Mouse (Mus musculus) CD4-positive, CD25-positive, alpha-beta regulatory T cell, adult 4 months (primary cell): ENCODE results near the gene Fthl17e. TPM values are rescaled to one million over a fixed set of nuclear protein-coding genes. Genes with fewer than 3 reads are reported as not detected.
"Not testable (repeated sequence)": the region's sequence is repeated elsewhere in the genome, so short reads cannot be mapped to it uniquely, and the experiment has no call there.

Experiments
- ATAC-seq: one replicate; pipeline ENCODE4 v1.8.0; 2017
- polyA plus RNA-seq, 2 experiments: library from polyadenylated mRNA; unstranded; fragments of 100-300 nt; shearing (Covaris generic); gene quantifications; one replicate each; pipeline ENCODE4 v1.2.1; 2017

The Fthl17e gene
- not detected for polyA plus RNA-seq

DNA sequence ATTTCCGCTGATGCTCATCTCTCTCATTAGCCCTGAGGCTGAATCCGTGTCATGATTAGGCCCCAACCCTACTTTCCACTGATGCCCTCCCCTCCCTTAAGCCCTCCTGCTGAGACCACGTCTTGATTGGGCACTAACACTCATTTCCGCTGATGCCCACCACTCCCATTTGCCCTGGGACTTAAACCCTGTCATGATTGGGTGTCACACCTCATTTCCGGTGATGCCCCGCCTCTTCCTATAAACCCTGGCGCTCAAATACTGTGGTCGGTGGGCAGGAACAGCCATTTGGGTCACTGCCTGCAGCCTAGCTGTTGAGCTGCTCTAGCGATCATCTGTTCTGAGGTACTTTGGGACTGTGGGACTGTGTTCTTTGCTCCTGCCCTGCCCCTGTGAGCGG lies at the start of gene Fthl17e:
Gene Fthl17e, plus strand, starts transcription at position 301 of the 400 bp plus-strand sequence.
- ATAC-seq, result not testable (repeated sequence)

DNA sequence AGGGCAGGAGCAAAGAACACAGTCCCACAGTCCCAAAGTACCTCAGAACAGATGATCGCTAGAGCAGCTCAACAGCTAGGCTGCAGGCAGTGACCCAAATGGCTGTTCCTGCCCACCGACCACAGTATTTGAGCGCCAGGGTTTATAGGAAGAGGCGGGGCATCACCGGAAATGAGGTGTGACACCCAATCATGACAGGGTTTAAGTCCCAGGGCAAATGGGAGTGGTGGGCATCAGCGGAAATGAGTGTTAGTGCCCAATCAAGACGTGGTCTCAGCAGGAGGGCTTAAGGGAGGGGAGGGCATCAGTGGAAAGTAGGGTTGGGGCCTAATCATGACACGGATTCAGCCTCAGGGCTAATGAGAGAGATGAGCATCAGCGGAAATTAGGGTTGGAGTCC lies 46.6 kb upstream of the Fthl17e start, which contains the start of gene Fthl17d:
Gene Fthl17d, minus strand, starts transcription at position 101 of the 400 bp plus-strand sequence.
- ATAC-seq, result not testable (repeated sequence)

DNA sequence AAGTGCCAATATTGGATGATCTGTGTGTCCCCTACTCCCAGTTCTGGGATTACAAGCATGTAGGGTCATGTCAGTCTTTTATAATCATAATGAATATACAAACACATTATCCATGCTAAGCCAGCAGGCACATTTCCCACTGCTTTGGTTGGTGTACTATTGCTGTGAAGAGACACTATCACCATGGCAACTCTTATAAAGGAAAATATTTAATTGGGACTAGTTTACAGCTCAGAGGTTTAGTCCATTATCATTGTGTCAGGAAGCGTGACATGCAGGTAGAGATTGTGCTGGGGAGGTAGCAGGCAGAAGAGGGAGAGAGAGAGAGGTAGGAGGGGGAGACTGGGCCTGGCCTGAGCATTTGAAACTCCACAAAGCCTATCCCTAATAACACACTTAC lies 17.2 kb upstream of the Fthl17e start:
- no peak for ATAC-seq

DNA sequence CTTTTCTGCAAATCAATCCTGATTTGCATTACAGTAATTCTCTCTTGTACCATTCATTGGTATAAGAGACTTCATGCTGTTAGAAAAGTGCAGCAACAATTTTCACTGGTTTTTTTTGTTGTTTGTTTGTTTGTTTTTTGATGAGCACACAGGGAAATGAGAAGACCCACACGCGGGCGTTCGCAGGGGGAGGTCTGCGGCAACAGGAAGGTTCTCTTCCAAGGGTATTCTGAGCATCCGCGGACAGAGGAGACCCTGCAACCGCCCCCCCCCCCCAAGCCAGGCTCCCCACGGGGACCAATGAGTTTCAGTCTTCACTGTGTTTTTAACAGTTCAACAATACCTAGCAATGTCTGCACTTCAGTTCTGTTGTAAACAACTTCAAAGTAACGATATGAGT lies 13.8 kb upstream of the Fthl17e start:
- no peak for ATAC-seq

DNA sequence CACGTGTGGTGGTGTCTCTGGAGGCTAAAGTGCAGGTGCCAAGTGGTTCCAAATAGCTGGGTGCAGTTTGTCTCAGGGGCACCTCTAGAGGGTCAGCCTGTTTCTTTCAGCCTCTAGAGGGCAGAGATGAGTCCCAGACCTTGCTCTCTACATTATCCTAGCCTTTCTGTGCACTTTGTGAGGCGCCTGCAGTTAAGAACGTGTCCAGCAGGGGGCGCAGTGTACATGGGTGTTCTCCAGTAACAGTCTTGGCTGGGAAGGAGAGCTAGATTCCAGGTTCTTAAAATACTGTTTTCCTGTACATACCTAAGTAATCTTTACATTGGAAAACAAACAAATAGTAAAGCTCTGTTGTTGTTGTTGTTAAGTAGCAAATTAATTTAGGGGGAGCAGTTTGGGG lies 8.3 kb downstream of the Fthl17e start:
- not testable (repeated sequence) for ATAC-seq

DNA sequence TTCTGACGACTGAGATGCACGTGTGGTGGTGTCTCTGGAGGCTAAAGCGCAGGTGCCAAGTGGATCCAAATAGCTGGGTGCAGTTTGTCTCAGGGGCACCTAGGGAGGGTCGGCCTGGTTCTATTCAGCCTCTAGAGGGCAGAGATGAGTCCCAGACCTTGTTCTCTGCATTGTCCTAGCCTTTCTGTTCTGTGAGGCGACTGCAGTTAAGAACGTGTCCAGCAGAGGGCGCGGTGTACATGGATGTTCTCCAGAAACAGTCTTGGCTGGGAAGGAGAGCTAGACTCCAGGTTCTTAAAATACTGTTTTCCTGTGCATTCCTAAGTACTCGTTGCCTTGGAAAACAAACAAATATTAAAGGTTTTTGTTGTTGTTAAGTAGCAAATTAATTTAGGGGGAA lies 27.7 kb downstream of the Fthl17e start:
- peak; percentile 74 for ATAC-seq

DNA sequence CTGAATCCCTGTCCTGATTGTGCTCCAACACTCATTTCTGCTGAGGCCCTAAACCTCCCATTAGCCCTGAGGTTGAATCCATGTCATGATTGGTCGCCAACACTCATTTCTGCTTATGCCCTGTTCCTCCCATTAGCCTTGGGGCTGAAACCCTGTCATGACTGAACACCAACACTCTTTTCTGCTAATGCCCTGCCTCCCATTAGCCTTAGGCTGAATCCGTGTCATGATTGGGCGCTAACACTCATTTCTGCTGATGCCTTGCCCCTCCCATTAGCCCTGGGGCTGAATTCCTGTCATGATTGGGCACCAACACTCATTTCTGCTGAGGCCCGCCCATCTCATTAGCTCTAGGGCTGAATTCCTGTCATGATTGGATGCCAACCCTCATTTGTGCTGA lies 28.8 kb downstream of the Fthl17e start:
- no peak for ATAC-seq

DNA sequence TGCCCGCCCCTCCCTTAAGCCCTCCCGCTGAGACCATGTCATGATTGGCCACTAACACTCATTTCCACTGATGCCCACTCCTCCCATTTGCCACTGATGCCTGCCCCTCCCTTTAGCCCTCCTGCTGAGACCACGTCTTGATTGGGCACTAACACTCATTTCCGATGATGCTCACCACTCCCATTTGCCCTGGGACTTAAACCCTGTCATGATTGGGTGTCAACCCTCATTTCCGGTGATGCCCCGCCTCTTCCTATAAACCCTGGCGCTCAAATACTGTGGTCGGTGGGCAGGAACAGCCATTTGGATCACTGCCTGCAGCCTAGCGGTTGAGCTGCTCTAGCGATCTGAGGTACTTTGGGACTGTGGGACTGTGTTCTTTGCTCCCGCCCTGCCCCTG lies 29.4 kb downstream of the Fthl17e start, which contains the start of gene Fthl17f:
Gene Fthl17f, plus strand, starts transcription at position 301 of the 400 bp plus-strand sequence.
- not testable (repeated sequence) for ATAC-seq

DNA sequence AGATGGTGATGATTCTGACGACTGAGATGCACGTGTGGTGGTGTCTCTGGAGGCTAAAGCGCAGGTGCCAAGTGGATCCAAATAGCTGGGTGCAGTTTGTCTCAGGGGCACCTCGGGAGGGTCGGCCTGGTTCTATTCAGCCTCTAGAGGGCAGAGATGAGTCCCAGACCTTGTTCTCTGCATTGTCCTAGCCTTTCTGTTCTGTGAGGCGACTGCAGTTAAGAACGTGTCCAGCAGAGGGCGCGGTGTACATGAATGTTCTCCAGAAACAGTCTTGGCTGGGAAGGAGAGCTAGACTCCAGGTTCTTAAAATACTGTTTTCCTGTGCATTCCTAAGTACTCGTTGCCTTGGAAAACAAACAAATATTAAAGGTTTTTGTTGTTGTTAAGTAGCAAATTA lies 44.4 kb downstream of the Fthl17e start:
- peak; percentile 61 for ATAC-seq

Other genes with a start within 250 kb of the Fthl17e start
- not detected for gene Ssxb5, start 229.8 kb upstream of the Fthl17e start, polyA plus RNA-seq
- gene Gm6592, start 189.5 kb upstream of the Fthl17e start, polyA plus RNA-seq, result not detected
- not detected for gene Gm5751, start 159.2 kb upstream of the Fthl17e start, polyA plus RNA-seq
- gene B630019K06Rik, start 141.1 kb upstream of the Fthl17e start, polyA plus RNA-seq, result under 1 TPM; 0.12 to 0.23 TPM
- not detected for gene Fthl17b, start 70.5 kb upstream of the Fthl17e start, polyA plus RNA-seq
- not detected for gene Fthl17c, start 56.9 kb upstream of the Fthl17e start, polyA plus RNA-seq
- not detected for gene Fthl17d, start 46.7 kb upstream of the Fthl17e start, polyA plus RNA-seq
- not detected for gene Fthl17f, start 29.5 kb downstream of the Fthl17e start, polyA plus RNA-seq
- not detected for gene 4930402K13Rik, start 71.1 kb downstream of the Fthl17e start, polyA plus RNA-seq
- under 1 TPM; 0.39 to 0.85 TPM for gene Lancl3, start 166.4 kb downstream of the Fthl17e start, polyA plus RNA-seq
- gene Gm14862, start 223.4 kb downstream of the Fthl17e start, polyA plus RNA-seq, result 1 to 10 TPM in 1 of 2 experiments, under 1 TPM in 1; 0.38 to 1.2 TPM
- 1 to 10 TPM in 1 of 2 experiments, under 1 TPM in 1; 0.86 to 1.5 TPM for gene Xk, start 239.3 kb downstream of the Fthl17e start, polyA plus RNA-seq